Mouse (Mus musculus): ENCODE measurements around the gene Lsp1.

Lsp1 gene

GRCm38 (mm10) chr7:142509518-142509917, 48.9 kb downstream of the Lsp1 start:
- DNase-seq, result no peak

DNA sequence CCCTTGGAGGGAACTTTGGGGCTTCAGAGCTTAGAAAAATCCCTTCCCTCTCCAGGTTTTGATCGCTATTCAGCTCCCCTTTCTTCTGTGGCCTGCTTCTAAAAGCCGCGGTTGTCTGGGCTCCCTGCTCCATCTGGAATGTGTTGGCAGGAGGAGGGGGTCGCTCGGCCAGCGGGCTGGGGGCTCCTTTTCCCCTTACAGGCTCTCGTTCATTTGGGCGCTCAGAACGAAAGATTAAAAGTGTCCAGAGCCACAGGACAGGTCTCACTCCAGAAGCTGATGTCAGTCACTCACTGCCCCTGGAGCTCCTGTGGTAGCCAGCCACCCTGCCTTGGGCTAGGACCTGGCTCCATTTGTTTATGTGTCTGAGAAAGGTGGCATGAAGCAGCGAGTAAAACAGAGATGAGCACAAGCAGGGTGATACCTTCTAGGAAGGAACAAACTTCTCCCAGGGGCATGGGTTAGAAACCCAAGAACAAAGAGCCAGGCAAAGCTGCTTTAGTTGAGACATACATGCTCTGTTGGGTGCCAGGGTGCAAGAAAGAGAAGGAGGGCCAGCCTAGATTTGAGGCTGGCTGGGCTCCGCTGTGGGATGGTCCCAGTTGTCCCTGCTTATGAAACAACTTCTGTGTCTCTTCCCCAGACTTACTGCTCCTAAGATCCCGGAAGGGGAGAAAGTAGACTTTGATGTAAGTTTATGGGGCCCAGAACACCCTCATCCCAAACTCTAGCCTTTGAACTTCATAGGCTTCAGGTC, 49.6 kb downstream of the Lsp1 start:
- DNase-seq, result no peak

GRCm38 (mm10) chr7:142514048-142514447, 53.4 kb downstream of the Lsp1 start:
- DNase-seq, result no peak

GRCm38 (mm10) chr7:142516221-142516978, 55.8 kb downstream of the Lsp1 start:
- DNase-seq, result no peak

- no peak for DNase-seq
Measured at GRCm38 (mm10) chr7:142517531-142517930, 56.9 kb downstream of the Lsp1 start.

GRCm38 (mm10) chr7:142520331-142520730, 59.7 kb downstream of the Lsp1 start:
- DNase-seq, result no peak

GRCm38 (mm10) chr7:142522352-142522751, 61.7 kb downstream of the Lsp1 start:
- peak; percentile 21 for DNase-seq

DNA sequence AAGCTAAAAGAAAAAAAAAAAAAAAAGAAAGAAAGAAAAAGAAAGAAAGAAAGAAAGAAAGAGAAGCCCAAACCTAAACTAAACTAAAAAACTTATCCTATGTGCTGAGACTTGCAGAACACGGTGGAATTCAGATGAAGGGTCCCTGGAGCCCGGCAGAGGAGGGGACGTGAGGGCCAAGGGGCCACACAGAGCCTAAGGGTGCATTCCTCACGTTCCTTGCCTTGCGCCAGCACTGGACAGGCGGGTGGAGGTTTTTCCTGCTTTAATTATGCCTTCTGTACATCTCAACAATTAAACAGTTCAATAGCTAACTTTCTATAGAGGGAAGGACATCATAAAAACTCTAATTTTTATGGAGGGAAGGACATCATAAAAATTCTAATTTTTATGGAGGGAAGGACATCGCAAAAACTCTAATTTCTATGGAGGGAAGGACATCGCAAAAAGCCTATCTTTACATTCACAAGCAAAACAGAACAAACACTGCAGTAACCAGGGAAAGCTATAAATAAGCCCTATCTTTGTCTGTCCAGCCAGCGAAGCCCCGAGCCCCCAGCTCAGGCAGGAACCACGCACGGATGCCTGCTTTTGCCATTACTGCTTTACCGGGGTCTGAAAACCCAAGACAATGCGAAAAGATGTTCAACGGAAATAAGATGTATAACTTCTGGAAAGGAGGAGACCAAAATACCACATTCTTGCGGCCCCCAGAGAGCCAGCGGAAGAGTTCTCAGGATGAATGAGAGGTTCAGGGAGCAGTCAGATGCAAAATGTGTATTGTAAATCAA, 62.8 kb downstream of the Lsp1 start:
- no peak for DNase-seq

DNA sequence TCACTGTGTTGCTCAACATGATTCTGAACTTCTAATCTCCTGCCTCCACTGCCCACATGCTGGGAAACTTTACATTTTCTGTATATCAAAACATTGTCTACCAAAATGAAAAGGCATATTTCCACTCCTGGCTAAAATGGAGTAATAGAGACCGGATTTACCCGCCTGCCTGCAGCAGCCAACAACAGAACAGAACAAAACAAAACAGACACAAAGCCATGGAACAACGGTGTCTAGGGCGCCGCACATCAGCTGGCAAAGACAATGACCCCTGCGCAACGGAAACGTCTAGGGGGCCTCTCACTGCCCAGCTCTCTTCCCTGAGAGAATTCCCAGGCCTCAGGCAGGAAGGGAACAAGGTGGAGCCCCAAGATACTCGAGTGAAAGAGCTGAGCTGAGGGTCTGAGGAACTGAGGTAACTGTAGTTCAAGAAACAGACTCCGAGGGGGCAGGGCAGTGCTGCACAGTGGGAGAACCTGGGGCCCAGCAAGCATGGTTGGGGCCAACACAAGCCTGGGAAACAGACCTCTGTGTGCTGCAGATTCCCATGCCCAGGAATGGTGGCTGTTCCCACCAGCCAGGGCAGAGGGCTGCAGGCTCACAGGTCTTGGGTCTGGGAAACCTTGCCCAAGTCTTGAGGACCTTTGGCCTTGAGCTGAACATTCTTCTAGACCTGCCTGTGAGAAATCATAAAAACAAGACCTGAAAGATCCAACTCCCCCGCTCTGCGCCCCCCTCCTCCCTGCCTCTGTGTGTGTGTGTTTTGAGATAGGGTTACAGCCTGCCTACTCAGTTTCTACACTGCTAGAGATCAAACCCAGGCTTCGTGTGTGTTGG, 65.0 kb downstream of the Lsp1 start:
- DNase-seq, result no peak

- no peak for DNase-seq
Measured at GRCm38 (mm10) chr7:142529350-142529749, 68.7 kb downstream of the Lsp1 start.

DNA sequence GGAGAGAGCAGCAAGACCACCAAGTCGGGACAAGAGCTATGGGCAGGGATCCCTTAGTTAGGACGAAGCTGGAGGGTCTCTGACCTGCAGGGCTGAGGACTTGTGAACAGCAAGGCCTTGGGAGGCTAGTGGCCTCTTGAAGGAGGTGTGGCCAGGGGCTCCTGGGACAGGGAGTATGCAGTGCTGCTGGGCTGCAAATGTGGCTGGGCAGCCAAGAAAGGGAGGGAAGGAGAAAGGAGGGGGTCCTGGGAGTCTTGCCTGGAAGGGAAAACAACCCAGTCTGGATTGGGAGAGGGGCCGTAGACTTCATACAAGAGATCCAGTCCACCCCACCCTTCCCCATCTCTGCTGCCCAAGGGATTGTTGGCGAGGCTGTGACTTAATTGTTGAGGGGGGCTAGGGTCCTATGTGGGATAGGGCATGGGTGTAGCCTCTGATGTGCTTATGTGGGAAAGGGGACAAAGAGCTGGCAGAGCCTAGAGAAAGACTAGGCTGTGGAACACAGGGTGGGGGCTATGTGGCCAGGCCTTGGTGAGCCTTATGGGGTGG, 71.4 kb downstream of the Lsp1 start:
- DNase-seq, result no peak

- DNase-seq, result no peak
Measured at GRCm38 (mm10) chr7:142532671-142533058, 72.1 kb downstream of the Lsp1 start, which contains the start of gene Mrpl23. Gene Mrpl23 (plus strand): TSS chr7:142532686.

DNA sequence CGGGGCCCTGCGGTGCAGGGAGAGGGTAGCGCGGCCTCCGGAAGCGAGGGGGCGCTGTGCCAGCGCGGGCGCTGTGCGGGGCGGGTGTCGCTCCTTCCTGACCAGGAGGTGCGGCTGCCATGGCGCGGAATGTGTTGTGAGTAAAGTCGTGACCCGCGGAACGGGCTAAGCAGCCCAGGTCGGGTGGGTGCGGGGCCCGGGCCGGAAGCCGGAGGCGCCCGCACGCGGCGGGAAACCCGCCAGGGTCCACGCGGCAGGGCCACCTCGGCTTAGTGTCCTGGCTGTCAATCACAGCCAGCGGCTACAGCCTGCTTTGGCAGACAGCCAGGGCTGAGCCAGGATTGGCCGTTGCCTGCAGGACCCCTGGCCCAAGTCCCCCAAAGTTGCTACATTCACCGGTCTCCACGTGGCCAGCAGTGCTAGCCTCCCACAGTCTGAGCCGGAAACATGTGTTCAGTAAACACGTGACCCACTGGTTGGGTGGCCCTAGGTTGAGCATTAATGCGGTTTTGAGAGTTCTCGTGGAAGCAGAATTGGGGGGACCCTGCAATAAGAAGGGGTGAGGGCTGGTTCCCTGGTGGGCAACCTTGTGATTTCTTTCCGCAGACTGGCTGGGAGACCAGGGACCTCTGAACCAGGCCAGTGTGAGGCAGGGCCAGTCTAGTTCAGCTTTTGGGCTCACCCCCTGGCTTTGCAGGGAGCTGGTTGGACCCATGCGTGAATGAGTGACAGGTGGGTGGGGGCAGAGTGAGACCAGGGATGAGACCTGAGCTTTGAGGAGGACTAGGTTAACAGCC, 72.6 kb downstream of the Lsp1 start:
- DNase-seq, result peak; percentile 83

DNA sequence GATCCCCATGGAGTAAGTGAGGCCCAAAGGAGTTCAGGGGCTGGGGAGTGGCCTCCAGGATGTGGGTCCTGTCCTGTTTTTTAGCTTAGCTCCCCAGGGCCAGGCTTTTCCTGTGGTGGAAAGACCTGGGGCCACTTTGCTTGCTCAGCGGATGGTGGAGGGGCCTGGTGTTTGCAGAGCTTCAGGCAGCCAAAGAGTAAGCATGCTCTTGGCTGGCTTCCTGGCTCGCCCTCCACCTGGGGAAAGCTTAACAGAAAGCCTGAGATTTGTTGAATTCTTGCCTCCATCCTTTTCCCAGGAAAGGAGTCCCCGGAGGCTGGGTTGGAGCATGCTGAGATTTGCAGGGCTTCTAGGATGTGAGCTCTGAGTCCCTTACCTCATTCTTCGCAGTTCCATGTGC, 74.5 kb downstream of the Lsp1 start:
- DNase-seq, result no peak

DNA sequence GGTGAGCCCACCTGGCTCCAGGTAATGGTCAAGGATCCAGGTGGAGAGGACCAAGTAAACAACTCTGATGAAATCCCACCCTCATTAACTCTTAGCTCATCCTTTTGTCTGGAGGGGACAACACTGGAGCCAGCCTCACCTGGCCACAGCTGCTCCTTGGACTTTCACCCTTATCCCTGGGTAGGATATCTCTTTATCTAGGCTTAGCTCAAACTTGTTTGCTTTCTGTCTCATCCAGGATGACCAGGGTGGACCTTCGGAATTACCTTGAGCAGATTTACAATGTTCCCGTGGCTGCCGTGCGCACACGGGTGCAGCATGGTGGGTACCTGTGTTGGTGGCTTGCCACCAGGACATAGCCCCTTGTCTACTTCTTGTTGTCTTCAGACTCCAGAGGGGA, 75.2 kb downstream of the Lsp1 start:
- DNase-seq, result no peak

DNA sequence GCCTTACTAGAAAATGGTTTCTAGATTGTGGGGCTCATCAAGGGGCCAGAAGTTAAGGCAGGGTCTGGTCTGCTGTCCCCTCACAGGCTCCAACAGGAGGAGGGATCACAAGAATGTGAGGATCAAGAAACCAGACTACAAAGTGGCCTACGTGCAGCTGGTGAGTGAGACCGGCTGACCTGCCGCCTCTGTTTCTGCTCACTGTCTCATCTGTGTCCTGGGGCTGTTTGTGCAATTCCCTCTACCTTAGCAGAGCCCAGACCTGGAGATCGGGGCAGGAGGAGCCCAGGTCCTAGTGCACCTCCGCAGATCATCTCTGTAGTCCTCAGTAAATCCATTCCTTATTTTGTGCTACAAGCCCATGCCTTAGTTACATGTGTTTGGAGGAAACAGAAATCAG, 76.6 kb downstream of the Lsp1 start:
- DNase-seq, result no peak

GRCm38 (mm10) chr7:142537879-142538278, 77.3 kb downstream of the Lsp1 start:
- DNase-seq, result peak; percentile 43

DNA sequence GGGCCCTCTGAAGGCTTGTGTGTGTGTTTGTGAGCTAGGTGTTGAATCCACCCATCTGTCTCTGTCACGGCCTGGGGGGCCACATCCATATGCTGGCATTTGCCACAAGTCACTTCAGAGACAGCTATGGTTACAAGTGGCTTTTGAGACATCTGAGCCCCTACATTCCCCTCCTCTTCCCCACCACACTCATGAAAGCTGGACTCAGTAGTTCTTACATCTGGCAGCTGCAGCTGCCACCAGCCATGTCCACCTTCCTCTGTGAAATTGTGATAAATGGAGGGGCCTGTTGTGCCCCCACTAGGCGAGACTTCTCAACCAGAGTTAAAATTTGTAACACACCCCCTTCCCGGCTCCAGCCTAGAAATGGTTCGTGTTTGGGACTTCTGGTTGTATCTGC, 77.7 kb downstream of the Lsp1 start:
- DNase-seq, result no peak

DNA sequence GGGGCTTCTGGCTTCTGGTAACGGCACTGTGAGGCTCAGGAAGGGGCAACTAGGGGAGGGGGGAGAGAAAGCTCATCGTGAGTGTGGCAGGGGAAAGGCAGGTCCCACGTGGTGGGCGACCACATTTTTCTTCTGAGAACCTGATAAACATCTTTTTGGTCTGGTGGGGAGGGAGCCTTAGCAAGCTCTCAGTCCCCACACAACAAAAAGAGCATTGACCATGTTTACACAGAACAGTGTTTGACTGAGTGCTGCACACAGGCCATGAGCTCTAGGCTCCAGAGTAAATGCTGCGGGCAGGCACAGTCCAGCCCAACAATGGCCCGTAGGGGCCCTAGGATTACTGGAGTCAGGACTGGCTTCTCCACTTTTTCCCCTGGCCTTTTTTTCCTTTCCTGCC, 78.2 kb downstream of the Lsp1 start:
- no peak for DNase-seq

- no peak for DNase-seq
Measured at GRCm38 (mm10) chr7:142539828-142540227, 79.2 kb downstream of the Lsp1 start.

- DNase-seq, result no peak
Measured at GRCm38 (mm10) chr7:142542771-142543303, 82.2 kb downstream of the Lsp1 start.
